Mouse (Mus musculus): ENCODE data around the gene Dgcr6. TPM values are rescaled to one million over a fixed set of nuclear protein-coding genes. Genes with fewer than 3 reads are reported as not detected.

The Dgcr6 gene
- total RNA-seq, 2 experiments from 2014 or later, result 7.9 to 11.4 TPM

- ATAC-seq (ENCODE audit: poor library complexity, severe bottlenecking), result no peak
Observed at GRCm38 (mm10) chr16:18116467-18116866, 63.8 kb downstream of the Dgcr6 start.

DNA sequence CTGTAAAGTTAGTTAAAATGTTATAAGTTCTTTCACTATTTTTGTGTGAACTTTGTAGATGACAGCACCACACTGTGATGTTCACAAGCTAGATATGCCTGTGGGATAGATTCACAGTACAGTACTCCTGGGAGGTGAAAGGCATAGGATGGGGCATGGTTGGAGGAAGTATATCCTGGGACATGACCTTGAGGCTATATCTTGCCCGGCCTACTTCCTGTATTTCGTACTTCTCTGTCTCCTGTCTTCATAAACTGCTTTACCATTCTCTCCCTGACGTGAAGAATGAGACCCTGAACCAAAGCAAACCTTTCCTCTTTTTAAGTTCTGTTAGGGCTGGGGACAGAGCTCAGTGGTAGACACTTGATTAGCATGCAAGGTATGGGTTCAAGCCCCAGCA lies 65.6 kb downstream of the Dgcr6 start:
- ATAC-seq (ENCODE audit: poor library complexity, severe bottlenecking), result peak; percentile 59; the same call in 1 of the 2 replicates

DNA sequence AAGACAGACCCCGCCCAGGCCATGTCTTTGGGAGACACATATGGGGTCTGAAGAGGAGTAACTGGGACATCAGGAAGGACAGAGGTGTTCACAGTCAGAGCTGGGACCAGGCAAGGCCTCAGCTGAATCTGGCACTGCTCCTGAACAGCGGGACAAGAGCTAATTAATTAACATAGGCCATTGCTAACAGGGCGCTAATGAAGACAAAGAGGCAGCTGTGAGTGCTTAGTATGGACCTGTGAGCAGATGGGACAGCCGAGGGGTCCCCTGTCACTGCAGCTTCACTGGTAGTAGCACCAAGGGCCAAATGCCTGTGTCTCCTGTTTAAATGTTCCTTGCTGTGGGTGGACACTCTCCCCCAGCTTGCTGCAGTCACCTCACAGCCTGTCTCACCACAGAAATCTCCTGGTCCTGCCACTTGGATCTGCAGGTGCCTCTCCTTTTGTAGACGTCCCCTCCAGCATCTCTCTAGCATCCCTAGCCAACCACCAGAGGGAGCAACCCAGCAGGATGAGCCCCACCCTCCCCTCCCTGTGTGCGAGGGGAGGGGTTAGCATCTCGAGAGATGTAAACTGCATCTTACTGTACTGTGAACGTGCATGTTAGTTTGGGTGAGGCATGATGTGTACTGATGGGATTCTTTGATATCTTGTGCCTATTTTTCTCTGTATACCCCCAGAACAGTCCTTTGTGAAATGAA lies 66.5 kb downstream of the Dgcr6 start:
- ATAC-seq (ENCODE audit: poor library complexity, severe bottlenecking), result 0 out of 2 replicates have a peak, but pooled peaks have one; percentile 30

Other genes starting within 250 kb of the Dgcr6 start
- gene B830017H08Rik, start 219.7 kb upstream of the Dgcr6 start, total RNA-seq (2015), result not detected in 2 replicates
- not detected in 2 replicates for gene B830017H08Rik, start 219.7 kb upstream of the Dgcr6 start, total RNA-seq (2017)
- 4.1 and 6.1 TPM in 2 replicates for gene Car15, start 214.5 kb upstream of the Dgcr6 start, total RNA-seq (2015)
- gene Car15, start 214.5 kb upstream of the Dgcr6 start, total RNA-seq (2017), result 1.7 and 2.3 TPM in 2 replicates
- gene Gm20518, start 161.2 kb upstream of the Dgcr6 start, total RNA-seq (2015), result 0.27 and 0.96 TPM in 2 replicates
- 0.04 and 0.37 TPM in 2 replicates for gene Gm20518, start 161.2 kb upstream of the Dgcr6 start, total RNA-seq (2017)
- not detected in 2 replicates for gene Tssk1, start 158.6 kb upstream of the Dgcr6 start, total RNA-seq (2015)
- gene Tssk1, start 158.6 kb upstream of the Dgcr6 start, total RNA-seq (2017), result not detected in 2 replicates
- gene Dgcr2, start 154.3 kb upstream of the Dgcr6 start, total RNA-seq (2015), result 16.1 and 20.5 TPM in 2 replicates
- gene Dgcr2, start 154.3 kb upstream of the Dgcr6 start, total RNA-seq (2017), result 32.9 and 35.6 TPM in 2 replicates
- gene Tssk2, start 154.2 kb upstream of the Dgcr6 start, total RNA-seq (2015), result not detected in 2 replicates
- gene Tssk2, start 154.2 kb upstream of the Dgcr6 start, total RNA-seq (2017), result not detected in 2 replicates
- 8.9 and 10.3 TPM in 2 replicates for gene Ess2, start 141.5 kb upstream of the Dgcr6 start, total RNA-seq (2015)
- 14.5 and 17.7 TPM in 2 replicates for gene Ess2, start 141.5 kb upstream of the Dgcr6 start, total RNA-seq (2017)
- not detected in 2 replicates for gene Gsc2, start 137.8 kb upstream of the Dgcr6 start, total RNA-seq (2015)
- gene Gsc2, start 137.8 kb upstream of the Dgcr6 start, total RNA-seq (2017), result not detected in 2 replicates
- 7.6 and 11.2 TPM in 2 replicates for gene Slc25a1, start 124.6 kb upstream of the Dgcr6 start, total RNA-seq (2015)
- gene Slc25a1, start 124.6 kb upstream of the Dgcr6 start, total RNA-seq (2017), result 16.1 and 24.1 TPM in 2 replicates
- gene Vpreb2, start 72.4 kb upstream of the Dgcr6 start, total RNA-seq (2015), result not detected in 2 replicates
- not detected in 2 replicates for gene Vpreb2, start 72.4 kb upstream of the Dgcr6 start, total RNA-seq (2017)
- 1.3 and 2.2 TPM in 2 replicates for gene Prodh, start 37.3 kb downstream of the Dgcr6 start, total RNA-seq (2015)
- gene Prodh, start 37.3 kb downstream of the Dgcr6 start, total RNA-seq (2017), result 5.7 and 9.8 TPM in 2 replicates
- 0.36 and 0.85 TPM in 2 replicates for gene Rtn4r, start 74.8 kb downstream of the Dgcr6 start, total RNA-seq (2015)
- gene Rtn4r, start 74.8 kb downstream of the Dgcr6 start, total RNA-seq (2017), result 0.26 TPM in 1 of 2 replicates, not detected in the other
- gene Ccdc188, start 165.0 kb downstream of the Dgcr6 start, total RNA-seq (2015), result not detected in 2 replicates
- gene Ccdc188, start 165.0 kb downstream of the Dgcr6 start, total RNA-seq (2017), result not detected in 2 replicates
- gene Zdhhc8, start 182.3 kb downstream of the Dgcr6 start, total RNA-seq (2015), result 5.1 and 5.8 TPM in 2 replicates
- 2.2 and 4.0 TPM in 2 replicates for gene Zdhhc8, start 182.3 kb downstream of the Dgcr6 start, total RNA-seq (2017)
- 62.8 and 73.1 TPM in 2 replicates for gene Trmt2a, start 195.8 kb downstream of the Dgcr6 start, total RNA-seq (2015)
- 48.8 and 69.0 TPM in 2 replicates for gene Trmt2a, start 195.8 kb downstream of the Dgcr6 start, total RNA-seq (2017)
- gene Ranbp1, start 195.9 kb downstream of the Dgcr6 start, total RNA-seq (2015), result 222 and 262 TPM in 2 replicates
- gene Ranbp1, start 195.9 kb downstream of the Dgcr6 start, total RNA-seq (2017), result 251 and 278 TPM in 2 replicates
- gene Gm49776, start 205.5 kb downstream of the Dgcr6 start, total RNA-seq (2015), result not detected in 2 replicates
- not detected in 2 replicates for gene Gm49776, start 205.5 kb downstream of the Dgcr6 start, total RNA-seq (2017)
- 23.3 and 32.1 TPM in 2 replicates for gene Dgcr8, start 236.4 kb downstream of the Dgcr6 start, total RNA-seq (2015)
- 33.2 and 40.2 TPM in 2 replicates for gene Dgcr8, start 236.4 kb downstream of the Dgcr6 start, total RNA-seq (2017)